Mouse (Mus musculus) forebrain, embryonic 11.5 days (tissue): ENCODE results near the gene Rhox4a2. TPM values are rescaled to one million over a fixed set of nuclear protein-coding genes. Genes with fewer than 3 reads are reported as not detected.
"Not testable (repeated sequence)": the region's sequence is repeated elsewhere in the genome, so short reads cannot be mapped to it uniquely, and the experiment has no call there.

Experiments
- ATAC-seq: fragments of 200-750 bp; cut with Nextera tagmentation; replicated peaks from 2 replicates; pipeline ENCODE4 v1.8.0; 2017; ENCODE audit warnings: moderate TSS enrichment; ENCODE audit not compliant: low FRiP score
- DNase-seq: peaks from one replicate; pipeline ENCODE4 v3.0.0-alpha.2; 2017; ENCODE audit warnings: low spot score
- H3K27ac ChIP-seq: fragments of 300-500 bp; sonication (generic); 2 replicates; pipeline ENCODE4 v1.5.1; 2014; ENCODE audit warnings: low read depth, low read length
- H3K27me3 ChIP-seq: fragments of 300-500 bp; sonication (generic); 2 replicates; pipeline ENCODE4 v1.6.1; 2014; ENCODE audit warnings: mild to moderate bottlenecking, low read length, mixed read lengths; ENCODE audit not compliant: control insufficient read depth, insufficient read depth
- H3K36me3 ChIP-seq: fragments of 300-500 bp; sonication (generic); 2 replicates; pipeline ENCODE4 v1.6.1; 2014; ENCODE audit warnings: mild to moderate bottlenecking, low read length, moderate library complexity, mixed read lengths; ENCODE audit not compliant: control insufficient read depth, insufficient read depth
- H3K4me1 ChIP-seq: fragments of 300-500 bp; sonication (generic); replicated peaks from 2 replicates; pipeline ENCODE4 v1.6.1; 2014; ENCODE audit warnings: low read length, mixed read lengths; ENCODE audit not compliant: control insufficient read depth, insufficient read depth
- H3K4me2 ChIP-seq: fragments of 300-500 bp; sonication (generic); 2 replicates; pipeline ENCODE4 v1.6.1; 2014; ENCODE audit warnings: low read depth, mild to moderate bottlenecking, low read length, moderate library complexity, mixed read lengths; ENCODE audit not compliant: severe bottlenecking
- H3K4me3 ChIP-seq: fragments of 300-500 bp; sonication (generic); 2 replicates; pipeline ENCODE4 v1.5.1; 2014; ENCODE audit warnings: low read depth, low read length
- H3K9ac ChIP-seq: fragments of 300-500 bp; sonication (generic); 2 replicates; pipeline ENCODE4 v1.6.1; 2014; ENCODE audit warnings: low read length
- H3K9me3 ChIP-seq: fragments of 300-500 bp; sonication (generic); 2 replicates; pipeline ENCODE4 v1.6.1; 2016; ENCODE audit warnings: low read length, mixed read lengths; ENCODE audit not compliant: control insufficient read depth
- WGBS: fragments of 180-500 bp; shearing (Covaris S2); extraction: QIAGEN DNeasy Blood & Tissue Kit; methylation state at CpG from one replicate; pipeline ENCODE4 v1.1.7; 2014; 5-methylcytosine and 5-hydroxymethylcytosine counted together
- polyA plus RNA-seq: library from polyadenylated mRNA; unstranded; fragments of >200 nt; fragmentation: Nextera tagmentation; extraction: Ambion mirVana; gene quantifications from 2 replicates; pipeline ENCODE4 v1.2.1, GENCODE M21; 2014

Gene Rhox4a2
- 1.1 and 1.2 TPM in 2 replicates for polyA plus RNA-seq

DNA sequence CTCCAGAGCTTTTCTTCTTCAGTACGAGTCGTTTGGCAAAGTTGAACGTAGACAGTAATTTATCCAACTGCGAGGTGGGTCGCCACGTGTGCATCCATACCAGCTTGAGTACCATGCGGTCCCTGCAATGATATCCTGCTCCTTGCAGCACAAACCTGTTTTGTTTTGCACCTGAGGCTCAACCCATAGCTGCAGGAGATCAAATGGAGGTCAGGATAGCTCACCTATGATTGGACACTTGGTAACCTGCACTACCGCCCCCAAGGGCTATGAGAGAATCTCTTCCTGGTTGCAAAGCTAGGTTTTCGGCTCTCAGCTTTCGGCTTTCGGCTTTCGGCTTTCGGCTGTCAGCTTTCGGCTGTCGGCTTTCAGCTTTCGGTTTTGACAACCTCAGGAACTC, at the start of gene Rhox4a2:
Rhox4a2 (plus strand) TSS at position 301 of the 400 bp plus-strand sequence.
- not testable (repeated sequence) for H3K4me2 ChIP-seq, H3K36me3 ChIP-seq, ATAC-seq, H3K27ac ChIP-seq, DNase-seq, H3K4me3 ChIP-seq, H3K9ac ChIP-seq, H3K9me3 ChIP-seq, H3K4me1 ChIP-seq, H3K27me3 ChIP-seq
- WGBS: 96% methylated on average over 8 of the region's 16 CpGs

DNA sequence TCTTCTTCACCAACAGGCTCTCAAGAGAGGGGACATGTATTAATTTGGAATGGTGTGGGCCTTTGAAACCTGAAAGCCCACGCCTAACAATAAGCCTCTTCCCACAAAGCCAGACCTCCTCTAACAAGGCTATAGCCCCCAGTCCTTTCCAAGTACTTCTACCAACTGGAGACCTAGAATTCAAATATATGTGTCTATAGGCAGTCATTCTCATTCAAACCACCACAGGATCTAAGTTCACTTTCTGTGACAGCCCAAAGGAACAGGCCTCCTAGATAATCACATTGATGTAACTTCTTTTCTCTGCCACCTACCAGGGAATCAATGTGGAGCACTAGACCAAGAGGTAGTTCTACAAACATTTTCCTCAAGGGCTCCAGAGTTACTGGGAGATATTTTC, 10.9 kb upstream of the Rhox4a2 start, which contains the start of gene Rhox3a2:
Rhox3a2 (plus strand) TSS at position 301 of the 400 bp plus-strand sequence.
- not testable (repeated sequence) for DNase-seq, H3K9ac ChIP-seq, H3K27me3 ChIP-seq, H3K4me1 ChIP-seq, H3K36me3 ChIP-seq, ATAC-seq, H3K9me3 ChIP-seq, H3K4me2 ChIP-seq, H3K27ac ChIP-seq, H3K4me3 ChIP-seq
- WGBS: no CpG with 5 or more reads among the region's 1 CpGs

DNA sequence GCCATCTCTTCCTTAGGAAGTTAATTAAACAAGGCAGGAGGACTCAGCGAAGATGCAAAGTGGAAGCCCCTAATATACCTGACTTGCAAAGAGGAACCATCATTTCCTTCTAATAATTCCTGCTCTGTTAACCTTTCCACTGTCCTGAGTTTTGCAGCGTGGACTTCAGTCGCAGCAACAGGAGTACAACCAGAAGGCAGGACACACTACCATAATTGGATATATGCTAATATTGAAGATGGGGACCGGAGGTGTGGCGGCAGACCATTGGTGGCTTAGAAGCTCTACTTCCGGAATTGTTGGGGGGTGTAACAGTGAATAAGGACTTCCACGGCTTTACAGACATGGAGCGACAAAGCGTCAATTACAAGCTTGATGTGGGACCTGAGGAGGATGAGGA, 21.1 kb downstream of the Rhox4a2 start, which contains the start of gene Rhox2b:
Rhox2b (plus strand) TSS at position 301 of the 400 bp plus-strand sequence.
- not testable (repeated sequence) for H3K27me3 ChIP-seq, H3K4me1 ChIP-seq, H3K9me3 ChIP-seq, H3K4me2 ChIP-seq, H3K36me3 ChIP-seq, H3K27ac ChIP-seq, H3K4me3 ChIP-seq, ATAC-seq, H3K9ac ChIP-seq, DNase-seq
- WGBS: no CpG with 5 or more reads among the region's 9 CpGs

GRCm38 (mm10) chrX:37432194-37432593, 41.5 kb downstream of the Rhox4a2 start, which contains the start of gene Rhox4b:
Gene Rhox4b, plus strand, starts transcription at chrX:37432494.
- DNase-seq, H3K4me2 ChIP-seq, H3K27me3 ChIP-seq, H3K9me3 ChIP-seq, H3K9ac ChIP-seq, H3K4me3 ChIP-seq, H3K36me3 ChIP-seq, H3K27ac ChIP-seq, ATAC-seq, H3K4me1 ChIP-seq: not testable (repeated sequence)
- 92% methylated on average over 14 of the region's 15 CpGs for WGBS

Other genes with a start within 250 kb of the Rhox4a2 start
- 0.11 TPM in 1 of 2 replicates, not detected in the other for gene Akap14, start 222.0 kb upstream of the Rhox4a2 start, polyA plus RNA-seq
- gene Ndufa1, start 199.7 kb upstream of the Rhox4a2 start, polyA plus RNA-seq: 366 and 371 TPM in 2 replicates
- gene Rnf113a1, start 199.6 kb upstream of the Rhox4a2 start, polyA plus RNA-seq: 13.1 and 13.3 TPM in 2 replicates
- gene Gm9, start 179.8 kb upstream of the Rhox4a2 start, polyA plus RNA-seq: not detected in 2 replicates
- not detected in 2 replicates for gene Rhox1, start 168.6 kb upstream of the Rhox4a2 start, polyA plus RNA-seq
- gene Rhox2a, start 145.9 kb upstream of the Rhox4a2 start, polyA plus RNA-seq: 0.64 and 0.71 TPM in 2 replicates
- gene Rhox3a, start 140.9 kb upstream of the Rhox4a2 start, polyA plus RNA-seq: not detected in 2 replicates
- gene Rhox4a, start 125.5 kb upstream of the Rhox4a2 start, polyA plus RNA-seq: 0.27 TPM in 1 of 2 replicates, not detected in the other
- not detected in 2 replicates for gene Rhox3a2, start 10.8 kb upstream of the Rhox4a2 start, polyA plus RNA-seq
- gene Rhox2b, start 21.2 kb downstream of the Rhox4a2 start, polyA plus RNA-seq: 0.57 TPM in 1 of 2 replicates, not detected in the other
- gene Rhox4b, start 41.6 kb downstream of the Rhox4a2 start, polyA plus RNA-seq: not detected in 2 replicates
- gene Rhox2c, start 62.8 kb downstream of the Rhox4a2 start, polyA plus RNA-seq: 0.49 and 1.0 TPM in 2 replicates
- gene Rhox3c, start 67.7 kb downstream of the Rhox4a2 start, polyA plus RNA-seq: not detected in 2 replicates
- not detected in 2 replicates for gene Rhox4c, start 89.5 kb downstream of the Rhox4a2 start, polyA plus RNA-seq
- gene Rhox2d, start 102.6 kb downstream of the Rhox4a2 start, polyA plus RNA-seq: not detected in 2 replicates
- gene Rhox4d, start 123.5 kb downstream of the Rhox4a2 start, polyA plus RNA-seq: not detected in 2 replicates
- gene Rhox2e, start 139.6 kb downstream of the Rhox4a2 start, polyA plus RNA-seq: not detected in 2 replicates
- not detected in 2 replicates for gene Rhox3e, start 151.2 kb downstream of the Rhox4a2 start, polyA plus RNA-seq
- gene Rhox4e, start 166.6 kb downstream of the Rhox4a2 start, polyA plus RNA-seq: not detected in 2 replicates
- gene Rhox2f, start 180.6 kb downstream of the Rhox4a2 start, polyA plus RNA-seq: not detected in 2 replicates
- not detected in 2 replicates for gene Rhox3f, start 190.1 kb downstream of the Rhox4a2 start, polyA plus RNA-seq
- gene Rhox4f, start 216.9 kb downstream of the Rhox4a2 start, polyA plus RNA-seq: not detected in 2 replicates
- gene Rhox3g, start 237.8 kb downstream of the Rhox4a2 start, polyA plus RNA-seq: not detected in 2 replicates